Mouse (Mus musculus) MEL (cell line): ENCODE results near the gene Prpf40a. TPM values are rescaled to one million over a fixed set of nuclear protein-coding genes. Genes with fewer than 3 reads are reported as not detected.
A peak's percentile ranks its signal among the peaks of the same experiment; 100 is the strongest.

ENCODE experiments used
- DNase-seq: peaks from one replicate; pipeline ENCODE4 v3.0.0; 2011; ENCODE audit warnings: low read depth, low spot score
- H3K27ac ChIP-seq: 2 replicates; pipeline ENCODE4 v1.5.1; 2012; ENCODE audit warnings: low read depth, mild to moderate bottlenecking, control low read depth, low read length, moderate library complexity; ENCODE audit not compliant: control insufficient read depth
- H3K27me3 ChIP-seq, 2 experiments: fragments of 150-350 bp in 1 of 2; sonication (generic) in 1 of 2; 2 replicates each; pipeline ENCODE4 v1.6.1; 2012; ENCODE audit warnings: low read length in 2 of 2, mild to moderate bottlenecking in 2 of 2, improper control_type of control experiment in 1 of 2, moderate library complexity in 1 of 2; ENCODE audit not compliant: insufficient read depth in 2 of 2, control insufficient read depth in 1 of 2
- H3K36me3 ChIP-seq, 2 experiments: 2 replicates each; pipeline ENCODE4 v1.6.1; 2012 to 2014; ENCODE audit warnings: low read length in 2 of 2, improper control_type of control experiment in 1 of 2, inconsistent platforms in 1 of 2, mild to moderate bottlenecking in 1 of 2; ENCODE audit not compliant: insufficient read depth in 2 of 2, control insufficient read depth in 1 of 2
- H3K4me1 ChIP-seq, 2 experiments: fragments of 150-350 bp in 1 of 2; sonication (generic) in 1 of 2; 2 replicates each; pipeline ENCODE4 v1.6.1; 2012; ENCODE audit warnings: low read length in 2 of 2, improper control_type of control experiment in 1 of 2, mild to moderate bottlenecking in 1 of 2; ENCODE audit not compliant: insufficient read depth in 2 of 2, control insufficient read depth in 1 of 2
- H3K4me3 ChIP-seq, 2 experiments: fragments of 150-350 bp in 1 of 2; sonication (generic) in 1 of 2; 2 replicates each; pipeline ENCODE4 v1.5.1; 2012; ENCODE audit warnings: low read depth in 2 of 2, low read length in 2 of 2, mild to moderate bottlenecking in 2 of 2, moderate library complexity in 2 of 2, control low read depth in 1 of 2, improper control_type of control experiment in 1 of 2; ENCODE audit not compliant: control insufficient read depth in 1 of 2, insufficient read depth in 1 of 2
- H3K79me2 ChIP-seq: 2 replicates; pipeline ENCODE4 v1.6.1; 2012; ENCODE audit warnings: mild to moderate bottlenecking, low read length, moderate library complexity; ENCODE audit not compliant: control insufficient read depth, poor library complexity, insufficient read depth
- H3K9ac ChIP-seq: 2 replicates; pipeline ENCODE4 v1.6.1; 2012; ENCODE audit warnings: low read depth, mild to moderate bottlenecking, control low read depth, low read length, moderate library complexity; ENCODE audit not compliant: control insufficient read depth, poor library complexity, severe bottlenecking
- H3K9me3 ChIP-seq: fragments of 150-350 bp; sonication (generic); replicated peaks from 2 replicates; pipeline ENCODE4 v1.6.1; 2012; ENCODE audit warnings: mild to moderate bottlenecking, low read length, improper control_type of control experiment, moderate library complexity; ENCODE audit not compliant: insufficient read depth
- BHLHE40 ChIP-seq: IDR thresholded peaks from 2 replicates; pipeline ENCODE4 v1.6.1; 2012; ENCODE audit warnings: low read depth, mild to moderate bottlenecking, inconsistent platforms, low read length, improper control_type of control experiment, borderline replicate concordance
- CHD1 ChIP-seq: IDR thresholded peaks from 2 replicates; pipeline ENCODE4 v1.6.1; 2012; ENCODE audit warnings: low read depth, mild to moderate bottlenecking, inconsistent platforms, low read length, improper control_type of control experiment
- CTCF ChIP-seq, 3 experiments: IDR thresholded peaks in 2 of 3; conservative IDR thresholded peaks in 1 of 3; 2 replicates each; pipeline ENCODE4 v1.5.1; 2011 to 2012; ENCODE audit warnings: low read length in 3 of 3, low read depth in 2 of 3, mild to moderate bottlenecking in 2 of 3, improper control_type of control experiment in 1 of 3, inconsistent platforms in 1 of 3, mixed read lengths in 1 of 3, moderate library complexity in 1 of 3; ENCODE audit not compliant: control insufficient read depth in 1 of 3, insufficient read depth in 1 of 3, poor library complexity in 1 of 3, severe bottlenecking in 1 of 3
- ELF1 ChIP-seq: IDR thresholded peaks from 2 replicates; pipeline ENCODE4 v1.6.1; 2014; ENCODE audit warnings: low read depth, mild to moderate bottlenecking, inconsistent platforms, low read length, improper control_type of control experiment, moderate library complexity
- ETS1 ChIP-seq: IDR thresholded peaks from 2 replicates; pipeline ENCODE4 v1.6.1; 2012; ENCODE audit warnings: low read depth, mild to moderate bottlenecking, inconsistent platforms, low read length, improper control_type of control experiment, moderate library complexity
- GABPA ChIP-seq: IDR thresholded peaks from 2 replicates; pipeline ENCODE4 v1.6.1; 2012; ENCODE audit warnings: low read depth, mild to moderate bottlenecking, inconsistent platforms, low read length, improper control_type of control experiment, moderate library complexity
- HCFC1 ChIP-seq: IDR thresholded peaks from 2 replicates; pipeline ENCODE4 v1.6.1; 2012; ENCODE audit warnings: low read depth, mild to moderate bottlenecking, inconsistent platforms, low read length, improper control_type of control experiment, moderate library complexity
- JUND ChIP-seq: IDR thresholded peaks from 2 replicates; pipeline ENCODE4 v1.6.1; 2011; ENCODE audit warnings: low read depth, mild to moderate bottlenecking, improper control_type of control experiment, low read length
- KAT2A ChIP-seq: conservative IDR thresholded peaks from 2 replicates; pipeline ENCODE4 v1.6.1; 2012; ENCODE audit warnings: low read depth, low read length, improper control_type of control experiment, inconsistent platforms
- MAX ChIP-seq: IDR thresholded peaks from 2 replicates; pipeline ENCODE4 v1.6.1; 2011; ENCODE audit warnings: low read length, improper control_type of control experiment
- MEF2A ChIP-seq: IDR thresholded peaks from 2 replicates; pipeline ENCODE4 v1.6.1; 2014; ENCODE audit warnings: low read depth, mild to moderate bottlenecking, inconsistent platforms, low read length, improper control_type of control experiment; ENCODE audit not compliant: poor library complexity, insufficient replicate concordance, severe bottlenecking; ENCODE audit errors: extremely low read depth
- MXI1 ChIP-seq: IDR thresholded peaks from 2 replicates; pipeline ENCODE4 v1.6.1; 2011; ENCODE audit warnings: mild to moderate bottlenecking, low read depth, low read length, improper control_type of control experiment
- MYB ChIP-seq: IDR thresholded peaks from 2 replicates; pipeline ENCODE4 v1.6.1; 2011; ENCODE audit warnings: mild to moderate bottlenecking, low read depth, low read length, improper control_type of control experiment
- MYC ChIP-seq: IDR thresholded peaks from 2 replicates; pipeline ENCODE4 v1.6.1; 2011; ENCODE audit warnings: low read depth, mild to moderate bottlenecking, low read length, improper control_type of control experiment, moderate library complexity
- NRF1 ChIP-seq: IDR thresholded peaks from 2 replicates; pipeline ENCODE4 v1.6.1; 2014; ENCODE audit warnings: low read depth, mild to moderate bottlenecking, inconsistent platforms, low read length, improper control_type of control experiment, moderate library complexity; ENCODE audit not compliant: poor library complexity, insufficient read depth, severe bottlenecking
- POLR2A ChIP-seq, 2 experiments: IDR thresholded peaks; 2 replicates each; pipeline ENCODE4 v1.6.1; 2011 to 2012; ENCODE audit warnings: low read length in 2 of 2, mild to moderate bottlenecking in 2 of 2, control low read depth in 1 of 2, improper control_type of control experiment in 1 of 2, low read depth in 1 of 2, moderate library complexity in 1 of 2; ENCODE audit not compliant: control insufficient read depth in 1 of 2, insufficient read depth in 1 of 2, poor library complexity in 1 of 2
- RAD21 ChIP-seq: IDR thresholded peaks from 2 replicates; pipeline ENCODE4 v1.6.1; 2011; ENCODE audit warnings: mild to moderate bottlenecking, low read depth, low read length, improper control_type of control experiment
- SIN3A ChIP-seq: IDR thresholded peaks from 2 replicates; pipeline ENCODE4 v1.6.1; 2012; ENCODE audit warnings: low read length, improper control_type of control experiment, inconsistent platforms
- SMC3 ChIP-seq: IDR thresholded peaks from 2 replicates; pipeline ENCODE4 v1.6.1; 2011; ENCODE audit warnings: low read depth, low read length, improper control_type of control experiment
- TAL1 ChIP-seq: IDR thresholded peaks from 2 replicates; pipeline ENCODE4 v1.6.1; 2012; ENCODE audit warnings: mild to moderate bottlenecking, inconsistent platforms, low read length, moderate library complexity, mixed read lengths
- TCF12 ChIP-seq: IDR thresholded peaks from 2 replicates; pipeline ENCODE4 v1.6.1; 2014; ENCODE audit warnings: low read depth, mild to moderate bottlenecking, inconsistent platforms, low read length, improper control_type of control experiment, moderate library complexity
- USF1 ChIP-seq: IDR thresholded peaks from 2 replicates; pipeline ENCODE4 v1.6.1; 2014; ENCODE audit warnings: low read depth, mild to moderate bottlenecking, inconsistent platforms, low read length, improper control_type of control experiment, moderate library complexity
- ZC3H11A ChIP-seq: IDR thresholded peaks from 2 replicates; pipeline ENCODE4 v1.6.1; 2012; ENCODE audit warnings: low read depth, mild to moderate bottlenecking, inconsistent platforms, low read length, improper control_type of control experiment
- ZMIZ1 ChIP-seq: IDR thresholded peaks from 2 replicates; pipeline ENCODE4 v1.6.1; 2012; ENCODE audit warnings: low read depth, mild to moderate bottlenecking, inconsistent platforms, low read length, improper control_type of control experiment, moderate library complexity
- polyA plus RNA-seq, 2 experiments: library from polyadenylated mRNA; stranded (reverse) in 1 of 2; unstranded in 1 of 2; fragments of >175 nt in 1 of 2; fragments of >200 nt in 1 of 2; gene quantifications; 2 replicates each; pipeline versions ENCODE4 v1.2.1 to v1.2.4; 2012; ENCODE audit warnings: low replicate concordance in 2 of 2, low read depth in 1 of 2; ENCODE audit not compliant: insufficient read length in 2 of 2, insufficient read depth in 1 of 2, missing spikeins in 1 of 2
- total RNA-seq: library from RNA; depleted of rRNA; stranded (reverse); fragments of 300-350 nt; gene quantifications from 2 replicates; pipeline ENCODE4 v1.2.3, GENCODE M21; 2012; rRNA removed

Prpf40a gene
- total and polyA plus RNA-seq, 3 experiments: 82.9 to 98.5 (median 94.9) TPM

DNA sequence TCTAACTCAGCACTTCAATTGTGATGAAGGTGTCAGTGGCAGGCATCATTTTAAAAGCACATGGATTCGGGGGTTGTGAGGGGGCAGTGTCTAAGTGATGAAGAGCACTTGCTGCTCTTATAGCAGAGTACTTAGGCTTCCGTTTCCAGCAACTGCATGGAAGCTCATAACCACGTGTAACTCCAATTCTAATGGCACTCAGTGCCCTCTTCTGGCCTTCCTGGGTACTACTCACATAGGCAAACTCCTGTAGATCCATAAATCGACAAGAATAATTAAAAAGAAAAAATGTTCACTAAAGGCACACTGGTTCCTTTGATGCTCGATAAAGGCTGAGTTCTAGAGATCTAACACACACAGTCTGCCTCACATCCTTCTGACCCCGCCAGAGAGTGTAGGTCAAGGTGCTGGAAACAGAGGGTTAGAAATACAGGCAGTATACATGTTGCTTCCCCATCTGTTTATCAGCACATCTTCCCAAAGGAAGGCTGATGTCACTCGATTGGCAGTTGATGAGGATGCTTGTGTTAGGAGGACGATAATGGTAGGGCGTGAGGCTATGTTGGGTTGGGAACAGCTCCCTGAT lies 105.4 kb downstream of the Prpf40a start:
- no peak overlapping the region for H3K4me3 ChIP-seq
- H3K27ac ChIP-seq: no peak overlapping the region
- DNase-seq: peak; percentile 60
- H3K9me3 ChIP-seq: no peaks in the 10 kb centered on the region
- no peaks in the 10 kb centered on the region for H3K4me1 ChIP-seq
- H3K9ac ChIP-seq: peak overlapping the region; percentile 24; the same call in 1 of the 2 replicates
- TF ChIP-seq MYB: no peak
- no peak for TF ChIP-seq TCF12
- peak; percentile 58 for TF ChIP-seq RAD21
- no peak for TF ChIP-seq KAT2A
- no peak for TF ChIP-seq POLR2A (IDR thresholded peaks at IDR 0.05; ENCODE audit: control insufficient read depth in 1 of 2, insufficient read depth in 1 of 2, low read depth in 1 of 2, low read length in 2 of 2, poor library complexity in 1 of 2)
- 0 out of 2 replicates have a peak, but pooled peaks have one; percentile 3 for TF ChIP-seq ZC3H11A
- TF ChIP-seq BHLHE40: no peak
- TF ChIP-seq ELF1: no peak
- TF ChIP-seq ETS1: no peak
- TF ChIP-seq CTCF (IDR thresholded peaks at IDR 0.05 in 2 of 3, conservative IDR thresholded peaks at IDR 0.05 in 1 of 3; ENCODE audit: control insufficient read depth in 1 of 3, insufficient read depth in 1 of 3, low read depth in 2 of 3, low read length in 3 of 3, poor library complexity in 1 of 3, severe bottlenecking in 1 of 3): peak; percentile 23 to 63 (median 52); a peak in 5 of 6 replicates
- no peak for TF ChIP-seq TAL1
- TF ChIP-seq HCFC1: no peak
- TF ChIP-seq CHD1: no peak
- TF ChIP-seq GABPA: no peak
- no peak for TF ChIP-seq NRF1
- peak; percentile 95 for TF ChIP-seq MYC
- TF ChIP-seq MAX: peak; percentile 85
- TF ChIP-seq USF1: no peak
- TF ChIP-seq SMC3: peak; percentile 62
- TF ChIP-seq MXI1: no peak; the same call in 1 of the 2 replicates
- no peak for TF ChIP-seq MEF2A
- TF ChIP-seq JUND: no peak
- TF ChIP-seq SIN3A: no peak
- no peak for TF ChIP-seq ZMIZ1
- H3K27me3 ChIP-seq: no peaks in the 10 kb centered on the region
- H3K79me2 ChIP-seq: no peaks in the 10 kb centered on the region
- no peaks in the 10 kb centered on the region for H3K36me3 ChIP-seq

Other genes with a start within 250 kb of the Prpf40a start
- 43.1 and 43.8 TPM in 2 replicates for gene Arl6ip6, start 442 bp upstream of the Prpf40a start, total RNA-seq
- gene Arl6ip6, start 442 bp upstream of the Prpf40a start, polyA plus RNA-seq: 100 to 1,000 TPM in 1 of 2 experiments, 10 to 100 TPM in 1; 53.1 to 438 TPM